Mouse (Mus musculus): Measurements from ENCODE around the gene Trim59. TPM values are rescaled to one million over a fixed set of nuclear protein-coding genes. Genes with fewer than 3 reads are reported as not detected.

Gene Trim59
- 208 and 216 TPM in 2 replicates for polyA plus RNA-seq (2014; fragmentation: Nextera tagmentation; extraction: Ambion mirVana)

- peak within 1 kb of the TSS; percentile 89 for H3K27ac ChIP-seq (ENCODE audit: low read depth, low read length)
Measured at GRCm38 (mm10) chr3:69044645-69045399, at the start of gene Trim59. Gene Trim59 (minus strand): TSS chr3:69044755.

GRCm38 (mm10) chr3:69064005-69064404, 19.4 kb upstream of the Trim59 start:
- no peak overlapping the region for H3K27ac ChIP-seq (ENCODE audit: low read depth, low read length)
- DNase-seq (ENCODE audit: low spot score, missing footprints) (no peak), ATAC-seq (ENCODE audit: low FRiP score) (no peak)
- H3K4me2 ChIP-seq = no peak overlapping the region
- no peaks in the 10 kb centered on the region for H3K4me1 ChIP-seq (ENCODE audit: control insufficient read depth, insufficient read depth, low read length)
- no peaks in the 10 kb centered on the region for H3K9me3 ChIP-seq (ENCODE audit: control insufficient read depth, low read length)
- 58% methylated on average over 1 of the region's 1 CpGs for WGBS
- H3K27me3 ChIP-seq (ENCODE audit: control insufficient read depth, insufficient read depth, low read length) = no peaks in the 10 kb centered on the region
- H3K36me3 ChIP-seq (ENCODE audit: control insufficient read depth, insufficient read depth, low read length) = no peaks in the 10 kb centered on the region
- no peak overlapping the region for H3K9ac ChIP-seq (ENCODE audit: low read length)
- no peak overlapping the region for H3K4me3 ChIP-seq (ENCODE audit: low read depth, low read length)

More at GRCm38 (mm10) chr3:69044645-69045399, at the start of gene Trim59:
- Histone ChIP-seq H3K4me3 (ENCODE audit: low read depth, low read length) (peak within 1 kb of the TSS; percentile 92), H3K36me3 (ENCODE audit: control insufficient read depth, insufficient read depth, low read length) (peaks cover 6% of the 10 kb centered on the region; the same call in 1 of the 2 replicates), H3K9me3 (ENCODE audit: control insufficient read depth, low read length) (no peaks in the 10 kb centered on the region), H3K4me1 (ENCODE audit: control insufficient read depth, insufficient read depth, low read length) (peaks cover 7% of the 10 kb centered on the region), H3K4me2 (peak within 1 kb of the TSS; percentile 62), H3K9ac (ENCODE audit: low read length) (peak within 1 kb of the TSS; percentile 99), H3K27me3 (ENCODE audit: control insufficient read depth, insufficient read depth, low read length) (no peaks in the 10 kb centered on the region)
- under 1% methylated on average over 74 of the region's 80 CpGs for WGBS
- DNase-seq (ENCODE audit: low spot score, missing footprints) (peak; percentile 100), ATAC-seq (ENCODE audit: low FRiP score) (peak; percentile 96)

GRCm38 (mm10) chr3:69062764-69063163, 18.2 kb upstream of the Trim59 start:
- H3K27ac ChIP-seq (ENCODE audit: low read depth, low read length) = no peak overlapping the region

GRCm38 (mm10) chr3:69060672-69061071, 16.1 kb upstream of the Trim59 start:
- 93% methylated on average over 4 of the region's 4 CpGs for WGBS
- H3K27me3 ChIP-seq (ENCODE audit: control insufficient read depth, insufficient read depth, low read length) = no peaks in the 10 kb centered on the region

More at GRCm38 (mm10) chr3:69062764-69063163, 18.2 kb upstream of the Trim59 start:
- Histone ChIP-seq H3K4me1 (ENCODE audit: control insufficient read depth, insufficient read depth, low read length) (no peaks in the 10 kb centered on the region), H3K36me3 (ENCODE audit: control insufficient read depth, insufficient read depth, low read length) (no peaks in the 10 kb centered on the region), H3K4me2 (no peak overlapping the region), H3K27me3 (ENCODE audit: control insufficient read depth, insufficient read depth, low read length) (no peaks in the 10 kb centered on the region), H3K9ac (ENCODE audit: low read length) (no peak overlapping the region), H3K9me3 (ENCODE audit: control insufficient read depth, low read length) (no peaks in the 10 kb centered on the region), H3K4me3 (ENCODE audit: low read depth, low read length) (no peak overlapping the region)
- DNase-seq (ENCODE audit: low spot score, missing footprints) (no peak), ATAC-seq (ENCODE audit: low FRiP score) (no peak)
- WGBS = 79% methylated on average over 1 of the region's 1 CpGs

GRCm38 (mm10) chr3:69055871-69056270, 11.3 kb upstream of the Trim59 start:
- ATAC-seq (ENCODE audit: low FRiP score) (no peak), DNase-seq (ENCODE audit: low spot score, missing footprints) (no peak)
- Histone ChIP-seq H3K4me3 (ENCODE audit: low read depth, low read length) (no peak overlapping the region), H3K36me3 (ENCODE audit: control insufficient read depth, insufficient read depth, low read length) (no peaks in the 10 kb centered on the region), H3K9me3 (ENCODE audit: control insufficient read depth, low read length) (no peaks in the 10 kb centered on the region), H3K9ac (ENCODE audit: low read length) (no peak overlapping the region), H3K27me3 (ENCODE audit: control insufficient read depth, insufficient read depth, low read length) (no peaks in the 10 kb centered on the region), H3K27ac (ENCODE audit: low read depth, low read length) (no peak overlapping the region), H3K4me1 (ENCODE audit: control insufficient read depth, insufficient read depth, low read length) (no peaks in the 10 kb centered on the region), H3K4me2 (no peak overlapping the region)
- WGBS = 92% methylated on average over 3 of the region's 3 CpGs

More at GRCm38 (mm10) chr3:69060672-69061071, 16.1 kb upstream of the Trim59 start:
- no peak overlapping the region for H3K27ac ChIP-seq (ENCODE audit: low read depth, low read length)
- no peak overlapping the region for H3K4me3 ChIP-seq (ENCODE audit: low read depth, low read length)
- no peak overlapping the region for H3K9ac ChIP-seq (ENCODE audit: low read length)
- no peaks in the 10 kb centered on the region for H3K4me1 ChIP-seq (ENCODE audit: control insufficient read depth, insufficient read depth, low read length)
- H3K9me3 ChIP-seq (ENCODE audit: control insufficient read depth, low read length) = no peaks in the 10 kb centered on the region
- no peaks in the 10 kb centered on the region for H3K36me3 ChIP-seq (ENCODE audit: control insufficient read depth, insufficient read depth, low read length)
- ATAC-seq (ENCODE audit: low FRiP score) (no peak), DNase-seq (ENCODE audit: low spot score, missing footprints) (no peak)
- no peak overlapping the region for H3K4me2 ChIP-seq

GRCm38 (mm10) chr3:69054760-69055432, 10.3 kb upstream of the Trim59 start:
- H3K27ac ChIP-seq (ENCODE audit: low read depth, low read length) = no peak overlapping the region; the same call in 1 of the 2 replicates
- H3K9ac ChIP-seq (ENCODE audit: low read length) = no peak overlapping the region
- no peak overlapping the region for H3K4me2 ChIP-seq
- H3K4me3 ChIP-seq (ENCODE audit: low read depth, low read length) = no peak overlapping the region
- no peaks in the 10 kb centered on the region for H3K36me3 ChIP-seq (ENCODE audit: control insufficient read depth, insufficient read depth, low read length)
- H3K4me1 ChIP-seq (ENCODE audit: control insufficient read depth, insufficient read depth, low read length) = no peaks in the 10 kb centered on the region
- no peaks in the 10 kb centered on the region for H3K9me3 ChIP-seq (ENCODE audit: control insufficient read depth, low read length)
- H3K27me3 ChIP-seq (ENCODE audit: control insufficient read depth, insufficient read depth, low read length) = no peaks in the 10 kb centered on the region
- no peak for DNase-seq (ENCODE audit: low spot score, missing footprints)
- WGBS = 87% methylated on average over 7 of the region's 7 CpGs
- ATAC-seq (ENCODE audit: low FRiP score) = 0 out of 2 replicates have a peak, but pooled peaks have one; percentile 38

- WGBS = 91% methylated on average over 11 of the region's 11 CpGs
Measured at GRCm38 (mm10) chr3:69051894-69052293, 7.3 kb upstream of the Trim59 start.

GRCm38 (mm10) chr3:69049011-69049410, 4.5 kb upstream of the Trim59 start:
- H3K27me3 ChIP-seq (ENCODE audit: control insufficient read depth, insufficient read depth, low read length) = no peaks in the 10 kb centered on the region
- DNase-seq (ENCODE audit: low spot score, missing footprints) (no peak), ATAC-seq (ENCODE audit: low FRiP score) (no peak)
- no peaks in the 10 kb centered on the region for H3K4me1 ChIP-seq (ENCODE audit: control insufficient read depth, insufficient read depth, low read length)
- no peaks in the 10 kb centered on the region for H3K36me3 ChIP-seq (ENCODE audit: control insufficient read depth, insufficient read depth, low read length)
- H3K27ac ChIP-seq (ENCODE audit: low read depth, low read length) = no peak overlapping the region
- no peak overlapping the region for H3K4me2 ChIP-seq
- H3K9ac ChIP-seq (ENCODE audit: low read length) = no peak overlapping the region
- H3K9me3 ChIP-seq (ENCODE audit: control insufficient read depth, low read length) = no peaks in the 10 kb centered on the region
- no peak overlapping the region for H3K4me3 ChIP-seq (ENCODE audit: low read depth, low read length)
- WGBS = 74% methylated on average over 6 of the region's 6 CpGs

More at GRCm38 (mm10) chr3:69051894-69052293, 7.3 kb upstream of the Trim59 start:
- Histone ChIP-seq H3K27me3 (ENCODE audit: control insufficient read depth, insufficient read depth, low read length) (no peaks in the 10 kb centered on the region), H3K9me3 (ENCODE audit: control insufficient read depth, low read length) (no peaks in the 10 kb centered on the region), H3K27ac (ENCODE audit: low read depth, low read length) (no peak overlapping the region), H3K9ac (ENCODE audit: low read length) (no peak overlapping the region), H3K4me3 (ENCODE audit: low read depth, low read length) (no peak overlapping the region), H3K36me3 (ENCODE audit: control insufficient read depth, insufficient read depth, low read length) (no peaks in the 10 kb centered on the region), H3K4me1 (ENCODE audit: control insufficient read depth, insufficient read depth, low read length) (no peaks in the 10 kb centered on the region), H3K4me2 (no peak overlapping the region)
- ATAC-seq (ENCODE audit: low FRiP score) (no peak), DNase-seq (ENCODE audit: low spot score, missing footprints) (no peak)

- H3K27ac ChIP-seq (ENCODE audit: low read depth, low read length) = no peak overlapping the region
- H3K36me3 ChIP-seq (ENCODE audit: control insufficient read depth, insufficient read depth, low read length) = no peaks in the 10 kb centered on the region
- ATAC-seq (ENCODE audit: low FRiP score) (no peak), DNase-seq (ENCODE audit: low spot score, missing footprints) (no peak)
- no peak overlapping the region for H3K4me2 ChIP-seq
- no peak overlapping the region for H3K4me3 ChIP-seq (ENCODE audit: low read depth, low read length)
- H3K4me1 ChIP-seq (ENCODE audit: control insufficient read depth, insufficient read depth, low read length) = no peaks in the 10 kb centered on the region; the same call in 1 of the 2 replicates
- no peaks in the 10 kb centered on the region for H3K9me3 ChIP-seq (ENCODE audit: control insufficient read depth, low read length)
- no peak overlapping the region for H3K9ac ChIP-seq (ENCODE audit: low read length)
- H3K27me3 ChIP-seq (ENCODE audit: control insufficient read depth, insufficient read depth, low read length) = no peaks in the 10 kb centered on the region
- WGBS = 77% methylated on average over 4 of the region's 4 CpGs
Measured at GRCm38 (mm10) chr3:69047684-69048083, 3.1 kb upstream of the Trim59 start.

Data from midbrain, embryonic 11.5 days (tissue).